In genomic region chr19:7217926-7218267, GRCm38 (mm10) we compare ENCODE assay signal across 8 mouse cellular contexts. TPM values are rescaled to one million over a fixed set of nuclear protein-coding genes. Genes with fewer than 3 reads are reported as not detected.
DNase-seq lines count a peak whose midpoint lies in the region; ATAC-seq lines count a peak whose summit lies in the region.

No protein-coding gene starts in this region.

- H3K9me3 ChIP-seq in heart, embryonic 15.5 days (replicated peaks), result no peaks in the 10 kb centered on the region
- H3K9me3 ChIP-seq in embryonic facial prominence, embryonic 11.5 days (replicated peaks; ENCODE audit: control insufficient read depth, low read length), result no peaks in the 10 kb centered on the region
- no peaks in the 10 kb centered on the region for H3K9me3 ChIP-seq in intestine, embryonic 15.5 days
- no peaks in the 10 kb centered on the region for H3K9me3 ChIP-seq in midbrain, embryonic 15.5 days

- peaks cover 34% of the 10 kb centered on the region for H3K4me1 ChIP-seq in heart, embryonic 15.5 days (replicated peaks)
- no peaks in the 10 kb centered on the region; the same call in 1 of the 2 replicates for H3K4me1 ChIP-seq in embryonic facial prominence, embryonic 11.5 days (ENCODE audit: control insufficient read depth, insufficient read depth, low read length)
- peaks cover 25% of the 10 kb centered on the region for H3K4me1 ChIP-seq in intestine, embryonic 15.5 days (replicated peaks)
- H3K4me1 ChIP-seq in midbrain, embryonic 15.5 days, result peaks cover 35% of the 10 kb centered on the region

- peaks cover 29% of the 10 kb centered on the region for H3K36me3 ChIP-seq in heart, embryonic 15.5 days
- peaks cover 4% of the 10 kb centered on the region; the same call in 1 of the 2 replicates for H3K36me3 ChIP-seq in embryonic facial prominence, embryonic 11.5 days (replicated peaks; ENCODE audit: control insufficient read depth, insufficient read depth, low read depth, low read length)
- peaks cover 10% of the 10 kb centered on the region for H3K36me3 ChIP-seq in intestine, embryonic 15.5 days
- peaks cover 15% of the 10 kb centered on the region; the same call in 1 of the 2 replicates for H3K36me3 ChIP-seq in midbrain, embryonic 15.5 days (replicated peaks)

- no peak overlapping the region for H3K9ac ChIP-seq in heart, embryonic 15.5 days
- peak overlapping the region; percentile 1; the same call in 1 of the 2 replicates for H3K9ac ChIP-seq in embryonic facial prominence, embryonic 11.5 days (replicated peaks; ENCODE audit: low read length)
- H3K9ac ChIP-seq in intestine, embryonic 15.5 days, result no peak overlapping the region
- no peak overlapping the region for H3K9ac ChIP-seq in midbrain, embryonic 15.5 days

- no peak for DNase-seq in heart, postnatal 10 days
- DNase-seq in embryonic facial prominence, embryonic 11.5 days (ENCODE audit: low spot score), result no peak
- DNase-seq in left cerebral cortex, adult 8-10 months (ENCODE audit: low spot score in 2 of 2), result no peak
- DNase-seq in retina, embryonic 14.5 days (ENCODE audit: low spot score), result no peak
- no peak for DNase-seq in cerebellum, adult 11 months

- H3K4me3 ChIP-seq in heart, embryonic 15.5 days, result peak overlapping the region; percentile 77
- peak overlapping the region; percentile 89 for H3K4me3 ChIP-seq in embryonic facial prominence, embryonic 11.5 days (ENCODE audit: low read depth, low read length)
- H3K4me3 ChIP-seq in intestine, embryonic 15.5 days (replicated peaks), result peak overlapping the region; percentile 80
- H3K4me3 ChIP-seq in midbrain, embryonic 15.5 days, result peak overlapping the region; percentile 93

- no peak overlapping the region for H3K27ac ChIP-seq in heart, embryonic 15.5 days
- no peak overlapping the region for H3K27ac ChIP-seq in embryonic facial prominence, embryonic 11.5 days (replicated peaks; ENCODE audit: low read depth, low read length)
- H3K27ac ChIP-seq in intestine, embryonic 15.5 days, result no peak overlapping the region
- H3K27ac ChIP-seq in midbrain, embryonic 15.5 days, result 0 out of 2 replicates have a peak overlapping the region, but pooled peaks have one; percentile 40

- intact Hi-C loops in heart, postnatal 10 days (cut with DNase I), result no loop called here

- H3K27me3 ChIP-seq in heart, embryonic 15.5 days, result no peaks in the 10 kb centered on the region
- H3K27me3 ChIP-seq in embryonic facial prominence, embryonic 11.5 days (ENCODE audit: control insufficient read depth, insufficient read depth, low read length), result no peaks in the 10 kb centered on the region
- no peaks in the 10 kb centered on the region for H3K27me3 ChIP-seq in intestine, embryonic 15.5 days (replicated peaks)
- H3K27me3 ChIP-seq in midbrain, embryonic 15.5 days (replicated peaks), result no peaks in the 10 kb centered on the region

- peak overlapping the region; percentile 55 for H3K4me2 ChIP-seq in heart, embryonic 15.5 days
- H3K4me2 ChIP-seq in embryonic facial prominence, embryonic 11.5 days (ENCODE audit: low read depth, low read length), result peak overlapping the region; percentile 32
- H3K4me2 ChIP-seq in intestine, embryonic 15.5 days (replicated peaks), result peak overlapping the region; percentile 61
- H3K4me2 ChIP-seq in midbrain, embryonic 15.5 days, result peak overlapping the region; percentile 59

- ATAC-seq in heart, embryonic 15.5 days (replicated peaks; ENCODE audit: insufficient number of reproducible peaks, insufficient read depth, low FRiP score, low read depth), result no peak
- peak; percentile 17; the same call in 1 of the 2 replicates for ATAC-seq in embryonic facial prominence, embryonic 11.5 days (replicated peaks; ENCODE audit: insufficient number of reproducible peaks, low FRiP score, low TSS enrichment, low read depth)
- peak; percentile 32 for ATAC-seq in intestine, embryonic 15.5 days
- ATAC-seq in midbrain, embryonic 15.5 days (replicated peaks), result no peak

- WGBS in heart, embryonic 15.5 days, result 9% methylated on average over 6 of the region's 6 CpGs
- 12% methylated on average over 6 of the region's 6 CpGs for WGBS in embryonic facial prominence, embryonic 11.5 days
- WGBS in intestine, embryonic 15.5 days, result 12% methylated on average over 6 of the region's 6 CpGs
- 11% methylated on average over 6 of the region's 6 CpGs for WGBS in midbrain, embryonic 15.5 days

RNA-seq across cellular contexts. Expression of gene Cox8a, which starts 0.5 kb away (rescaled TPM):
- polyA plus RNA-seq in heart, embryonic 15.5 days (2015; fragmentation: Nextera tagmentation; extraction: Ambion mirVana), result 1,507 and 2,028 TPM in 2 replicates
- 100 to 1,000 TPM; 661 to 717 TPM for total RNA-seq in heart, postnatal 10 days (2021)
- 741 and 769 TPM in 2 replicates for polyA plus RNA-seq in embryonic facial prominence, embryonic 11.5 days (2014; fragmentation: Nextera tagmentation; extraction: Ambion mirVana)
- 1,343 and 1,351 TPM in 2 replicates for polyA plus RNA-seq in intestine, embryonic 15.5 days (2015; fragmentation: Nextera tagmentation; extraction: Ambion mirVana)
- 837 and 848 TPM in 2 replicates for polyA plus RNA-seq in midbrain, embryonic 15.5 days (2015; fragmentation: Nextera tagmentation; extraction: Ambion mirVana)
- total RNA-seq in left cerebral cortex, adult 8-10 months (2022), result 1,000 to 10,000 TPM; 1,021 to 1,102 (median 1,060) TPM

RNA-seq across cellular contexts. Expression of gene Otub1, which starts 11.8 kb away (rescaled TPM):
- polyA plus RNA-seq in heart, embryonic 15.5 days (2015; fragmentation: Nextera tagmentation; extraction: Ambion mirVana), result 122 and 135 TPM in 2 replicates
- 100 to 1,000 TPM; 102 to 104 TPM for total RNA-seq in heart, postnatal 10 days (2021)
- 217 and 252 TPM in 2 replicates for polyA plus RNA-seq in embryonic facial prominence, embryonic 11.5 days (2014; fragmentation: Nextera tagmentation; extraction: Ambion mirVana)
- 166 and 172 TPM in 2 replicates for polyA plus RNA-seq in intestine, embryonic 15.5 days (2015; fragmentation: Nextera tagmentation; extraction: Ambion mirVana)
- 242 and 255 TPM in 2 replicates for polyA plus RNA-seq in midbrain, embryonic 15.5 days (2015; fragmentation: Nextera tagmentation; extraction: Ambion mirVana)
- 100 to 1,000 TPM; 267 to 296 (median 278) TPM for total RNA-seq in left cerebral cortex, adult 8-10 months (2022)

RNA-seq across cellular contexts. Expression of gene Naa40, which starts 23.1 kb away (rescaled TPM):
- polyA plus RNA-seq in heart, embryonic 15.5 days (2015; fragmentation: Nextera tagmentation; extraction: Ambion mirVana), result 48.2 and 56.2 TPM in 2 replicates
- total RNA-seq in heart, postnatal 10 days (2021), result 10 to 100 TPM; 25.5 to 28.7 TPM
- 82.9 and 88.0 TPM in 2 replicates for polyA plus RNA-seq in embryonic facial prominence, embryonic 11.5 days (2014; fragmentation: Nextera tagmentation; extraction: Ambion mirVana)
- 49.8 and 52.9 TPM in 2 replicates for polyA plus RNA-seq in intestine, embryonic 15.5 days (2015; fragmentation: Nextera tagmentation; extraction: Ambion mirVana)
- 70.1 and 75.1 TPM in 2 replicates for polyA plus RNA-seq in midbrain, embryonic 15.5 days (2015; fragmentation: Nextera tagmentation; extraction: Ambion mirVana)
- 10 to 100 TPM; 30.6 to 39.2 (median 32.3) TPM for total RNA-seq in left cerebral cortex, adult 8-10 months (2022)

RNA-seq across cellular contexts. Expression of gene Rcor2, which starts 49.2 kb away (rescaled TPM):
- 13.1 and 16.9 TPM in 2 replicates for polyA plus RNA-seq in heart, embryonic 15.5 days (2015; fragmentation: Nextera tagmentation; extraction: Ambion mirVana)
- total RNA-seq in heart, postnatal 10 days (2021), result 10 to 100 TPM; 12.9 to 26.0 TPM
- 17.6 and 18.8 TPM in 2 replicates for polyA plus RNA-seq in embryonic facial prominence, embryonic 11.5 days (2014; fragmentation: Nextera tagmentation; extraction: Ambion mirVana)
- 12.1 and 12.8 TPM in 2 replicates for polyA plus RNA-seq in intestine, embryonic 15.5 days (2015; fragmentation: Nextera tagmentation; extraction: Ambion mirVana)
- 25.3 and 30.4 TPM in 2 replicates for polyA plus RNA-seq in midbrain, embryonic 15.5 days (2015; fragmentation: Nextera tagmentation; extraction: Ambion mirVana)
- 10 to 100 TPM; 15.5 to 17.6 (median 15.6) TPM for total RNA-seq in left cerebral cortex, adult 8-10 months (2022)

Comparison
In these comparisons a context has a peak if more than half of its experiments do, and no peak if none do; other contexts are left out.
1. ATAC-seq: peak in embryonic facial prominence, embryonic 11.5 days (single experiment) and intestine, embryonic 15.5 days (single experiment); none in heart, embryonic 15.5 days (single experiment) and midbrain, embryonic 15.5 days (single experiment).
2. Peak in every context shown above with its lines, with median percentiles within 50 percentile points of each other: H3K4me2 ChIP-seq and H3K4me3 ChIP-seq.